Mouse (Mus musculus): ENCODE results near the gene Cebpe.

DNA sequence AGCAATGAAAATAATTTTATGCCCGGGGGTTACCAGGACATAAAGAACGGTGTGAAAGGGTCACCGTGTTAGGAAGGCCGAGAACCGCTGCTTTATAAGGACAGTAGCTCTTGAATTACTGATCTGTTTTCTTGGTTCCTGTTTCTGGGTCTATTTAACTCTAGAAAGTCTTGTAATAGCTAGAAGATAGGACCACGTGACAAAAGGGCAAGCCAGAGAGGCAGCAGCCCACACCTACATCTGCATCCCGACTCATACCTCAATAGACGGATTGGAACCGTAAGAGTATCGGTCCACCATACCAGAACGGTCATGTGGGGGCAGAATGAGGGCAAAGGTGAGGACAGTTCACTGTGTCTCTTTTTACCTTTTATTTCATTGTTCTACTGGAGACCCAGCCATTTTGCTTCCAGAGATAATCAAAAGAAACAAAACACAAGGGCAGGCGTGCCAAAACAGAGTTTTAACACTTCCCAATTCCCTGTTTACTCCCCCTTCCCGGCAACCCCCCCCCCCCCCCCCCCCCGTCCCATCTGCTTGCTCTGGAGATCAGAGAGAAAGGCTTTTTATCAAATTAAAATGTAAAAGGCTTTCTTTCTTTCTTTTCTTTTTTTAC is 42.1 kb upstream of the Cebpe start:
- no peak for TF ChIP-seq CTCF (IDR thresholded peaks at IDR 0.05; ENCODE audit: insufficient read depth, low read length)
- TF ChIP-seq POLR2A (IDR thresholded peaks at IDR 0.05; ENCODE audit: borderline replicate concordance, extremely low read depth, low read depth, low read length) = no peak
